Mouse (Mus musculus) midbrain, embryonic 12.5 days (tissue): ENCODE measurements around the gene Fgfr2. TPM values are rescaled to one million over a fixed set of nuclear protein-coding genes. Genes with fewer than 3 reads are reported as not detected.

Experiments used
- ATAC-seq: fragments of 200-750 bp; cut with Nextera tagmentation; 2 replicates; pipeline ENCODE4 v1.8.0; 2017; ENCODE audit warnings: low read depth, moderate TSS enrichment, moderate library complexity; ENCODE audit not compliant: low FRiP score
- H3K27ac ChIP-seq: fragments of 300-500 bp; sonication (generic); replicated peaks from 2 replicates; pipeline ENCODE4 v1.5.1; 2016; ENCODE audit warnings: mild to moderate bottlenecking
- H3K27me3 ChIP-seq: fragments of 300-500 bp; sonication (generic); 2 replicates; pipeline ENCODE4 v1.6.1; 2016; ENCODE audit warnings: mild to moderate bottlenecking
- H3K36me3 ChIP-seq: fragments of 300-500 bp; sonication (generic); 2 replicates; pipeline ENCODE4 v1.6.1; 2016
- H3K4me1 ChIP-seq: fragments of 300-500 bp; sonication (generic); 2 replicates; pipeline ENCODE4 v1.6.1; 2016
- H3K4me2 ChIP-seq: fragments of 300-500 bp; sonication (generic); replicated peaks from 2 replicates; pipeline ENCODE4 v1.6.1; 2016; ENCODE audit warnings: mild to moderate bottlenecking, moderate library complexity
- H3K4me3 ChIP-seq: fragments of 300-500 bp; sonication (generic); 2 replicates; pipeline ENCODE4 v1.5.1; 2016; ENCODE audit warnings: mild to moderate bottlenecking
- H3K9ac ChIP-seq: fragments of 300-500 bp; sonication (generic); replicated peaks from 2 replicates; pipeline ENCODE4 v1.6.1; 2016; ENCODE audit warnings: mild to moderate bottlenecking, moderate library complexity
- H3K9me3 ChIP-seq: fragments of 300-500 bp; sonication (generic); 2 replicates; pipeline ENCODE4 v1.6.1; 2016; ENCODE audit warnings: mild to moderate bottlenecking
- WGBS: fragments of 180-500 bp; shearing (Covaris S2); methylation state at CpG from one replicate; pipeline ENCODE4 v1.1.7; 2016; 5-methylcytosine and 5-hydroxymethylcytosine counted together
- polyA plus RNA-seq: library from polyadenylated mRNA; unstranded; fragments of >200 nt; fragmentation: Nextera tagmentation; extraction: Ambion mirVana; gene quantifications from 2 replicates; pipeline ENCODE4 v1.2.1, GENCODE M21; 2016

The Fgfr2 gene
- polyA plus RNA-seq, 1 experiment from 2014 or later: 96.5 TPM

DNA sequence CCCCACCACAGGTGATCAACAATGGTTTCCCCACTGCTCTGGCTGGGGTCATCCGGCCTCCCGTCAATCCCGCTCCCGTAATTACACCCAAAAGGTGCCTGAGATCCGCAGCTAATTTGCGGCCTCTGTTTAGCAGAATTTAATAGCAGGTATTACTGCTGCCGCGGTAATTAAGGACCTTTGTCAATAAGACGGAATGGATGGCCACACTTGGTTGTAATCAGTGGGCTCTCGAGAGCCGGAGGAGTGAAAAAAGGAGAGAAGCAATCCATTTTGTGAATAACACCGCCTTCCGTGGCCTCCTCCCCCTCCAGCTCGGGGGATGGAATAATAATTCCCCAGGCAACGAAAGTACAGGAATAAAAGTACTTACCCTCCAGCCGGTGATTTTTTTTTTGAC lies 1479.1 kb downstream of the Fgfr2 start:
- under 1% methylated on average over 16 of the region's 16 CpGs for WGBS
- H3K9ac ChIP-seq: no peak overlapping the region
- ATAC-seq: no peak
- peaks cover 18% of the 10 kb centered on the region for H3K4me1 ChIP-seq
- H3K27ac ChIP-seq: no peak overlapping the region
- H3K4me2 ChIP-seq: peak overlapping the region; percentile 40
- peaks cover 70% of the 10 kb centered on the region for H3K27me3 ChIP-seq
- no peaks in the 10 kb centered on the region for H3K36me3 ChIP-seq
- peak overlapping the region; percentile 25 for H3K4me3 ChIP-seq
- no peaks in the 10 kb centered on the region for H3K9me3 ChIP-seq

DNA sequence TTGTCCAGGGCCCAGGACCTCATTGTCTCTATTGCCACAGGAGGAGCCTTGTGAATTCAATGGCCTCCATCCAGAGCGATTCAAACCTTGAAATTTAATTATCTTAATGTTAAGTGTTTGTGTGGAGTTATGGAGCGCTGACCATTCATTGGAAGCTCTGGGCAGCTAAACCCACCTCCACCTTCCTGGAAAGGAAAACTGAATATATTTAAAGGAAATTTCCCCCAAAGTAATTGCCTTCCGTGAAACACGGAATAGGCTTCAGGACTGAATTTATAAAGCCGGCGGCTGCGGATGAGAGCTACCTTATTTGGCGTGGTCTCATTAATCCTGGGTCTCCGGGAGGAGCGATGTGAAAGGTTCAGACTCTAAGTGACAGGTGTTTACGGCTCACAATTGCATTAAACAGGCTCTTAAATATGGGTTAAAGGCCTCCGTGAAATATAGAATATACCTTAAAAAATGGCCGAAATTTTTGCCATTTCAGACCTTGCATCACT lies 1479.8 kb downstream of the Fgfr2 start:
- Histone ChIP-seq H3K27ac (no peak overlapping the region), H3K4me2 (peak overlapping the region; percentile 40), H3K27me3 (peaks cover 68% of the 10 kb centered on the region), H3K4me3 (no peak overlapping the region), H3K9me3 (no peaks in the 10 kb centered on the region), H3K36me3 (no peaks in the 10 kb centered on the region), H3K9ac (no peak overlapping the region), H3K4me1 (peaks cover 18% of the 10 kb centered on the region)
- 18% methylated on average over 13 of the region's 13 CpGs for WGBS
- ATAC-seq: no peak

DNA sequence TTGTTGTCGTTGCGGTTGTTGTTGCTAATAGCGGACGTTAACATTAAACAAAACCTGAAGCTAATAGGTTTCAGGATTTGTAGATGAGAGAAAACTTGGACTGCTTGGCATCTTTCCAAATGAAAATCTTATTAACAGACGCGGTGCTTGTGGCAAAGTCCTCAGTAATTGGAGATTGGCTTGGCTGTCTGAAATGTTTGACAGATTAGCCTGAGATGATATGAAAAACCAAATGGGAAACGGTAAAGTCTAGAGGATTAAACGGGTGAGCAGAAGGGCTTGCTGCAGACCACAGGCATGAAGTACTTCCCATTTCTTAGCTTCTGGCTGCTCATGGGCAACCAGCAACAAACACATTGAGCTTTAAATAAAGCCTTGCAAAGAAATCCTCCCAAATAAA lies 1493.6 kb downstream of the Fgfr2 start:
- H3K9ac ChIP-seq: no peak overlapping the region
- H3K9me3 ChIP-seq: no peaks in the 10 kb centered on the region
- no peaks in the 10 kb centered on the region for H3K36me3 ChIP-seq
- no peak overlapping the region for H3K4me3 ChIP-seq
- peaks cover 12% of the 10 kb centered on the region; the same call in 1 of the 2 replicates for H3K27me3 ChIP-seq
- WGBS: 86% methylated on average over 8 of the region's 8 CpGs
- H3K27ac ChIP-seq: no peak overlapping the region
- no peak overlapping the region for H3K4me2 ChIP-seq
- ATAC-seq: no peak
- 0 out of 2 replicates have a peak, but pooled peaks cover 3% of the 10 kb centered on the region for H3K4me1 ChIP-seq

- Histone ChIP-seq H3K4me3 (no peak overlapping the region), H3K27ac (no peak overlapping the region), H3K36me3 (no peaks in the 10 kb centered on the region), H3K9ac (no peak overlapping the region), H3K9me3 (no peaks in the 10 kb centered on the region), H3K4me1 (0 out of 2 replicates have a peak, but pooled peaks cover 3% of the 10 kb centered on the region), H3K27me3 (peaks cover 12% of the 10 kb centered on the region; the same call in 1 of the 2 replicates), H3K4me2 (no peak overlapping the region)
- 90% methylated on average over 13 of the region's 13 CpGs for WGBS
- ATAC-seq: no peak
These were observed 1494.2 kb downstream of the Fgfr2 start for GRCm38 (mm10) chr7:131628846-131629391.

- Histone ChIP-seq H3K4me2 (no peak overlapping the region), H3K4me3 (no peak overlapping the region), H3K9me3 (no peaks in the 10 kb centered on the region), H3K27me3 (peaks cover 16% of the 10 kb centered on the region; the same call in 1 of the 2 replicates), H3K36me3 (no peaks in the 10 kb centered on the region), H3K27ac (no peak overlapping the region), H3K4me1 (0 out of 2 replicates have a peak, but pooled peaks cover 3% of the 10 kb centered on the region), H3K9ac (no peak overlapping the region)
- no peak for ATAC-seq
- 89% methylated on average over 17 of the region's 17 CpGs for WGBS
These were observed 1494.8 kb downstream of the Fgfr2 start for GRCm38 (mm10) chr7:131628356-131628755.

DNA sequence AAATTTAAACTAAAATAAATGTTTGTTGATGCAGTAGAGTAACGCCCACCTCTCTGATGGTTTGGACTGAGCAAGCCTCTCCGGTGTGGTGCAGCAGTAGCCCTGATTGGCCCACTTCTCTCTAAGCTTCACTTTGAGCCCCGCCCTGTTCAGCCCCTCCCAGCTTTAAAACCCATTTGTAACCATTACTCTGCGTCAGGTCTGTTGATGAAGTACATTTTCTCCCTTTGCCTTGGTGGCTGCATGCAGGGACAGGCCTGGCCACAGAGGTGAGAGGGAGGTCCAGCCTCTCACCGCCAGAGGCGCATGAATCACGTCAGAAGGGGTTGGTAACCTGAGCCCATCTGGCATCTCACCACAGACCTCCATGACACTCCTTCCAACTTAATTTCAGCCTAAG lies 1513.5 kb downstream of the Fgfr2 start:
- H3K4me3 ChIP-seq: no peak overlapping the region
- H3K4me2 ChIP-seq: no peak overlapping the region
- no peaks in the 10 kb centered on the region for H3K9me3 ChIP-seq
- ATAC-seq: no peak
- no peak overlapping the region for H3K27ac ChIP-seq
- no peaks in the 10 kb centered on the region for H3K36me3 ChIP-seq
- peaks cover 38% of the 10 kb centered on the region for H3K27me3 ChIP-seq
- H3K4me1 ChIP-seq: no peaks in the 10 kb centered on the region
- WGBS: 40% methylated on average over 7 of the region's 7 CpGs
- no peak overlapping the region for H3K9ac ChIP-seq

GRCm38 (mm10) chr7:131608049-131608448 lies 1515.1 kb downstream of the Fgfr2 start:
- H3K36me3 ChIP-seq: no peaks in the 10 kb centered on the region
- no peak overlapping the region for H3K4me3 ChIP-seq
- no peak overlapping the region for H3K4me2 ChIP-seq
- H3K9ac ChIP-seq: no peak overlapping the region
- WGBS: 89% methylated on average over 6 of the region's 6 CpGs
- no peak overlapping the region for H3K27ac ChIP-seq
- H3K27me3 ChIP-seq: peaks cover 48% of the 10 kb centered on the region
- no peak for ATAC-seq
- no peaks in the 10 kb centered on the region for H3K4me1 ChIP-seq
- no peaks in the 10 kb centered on the region for H3K9me3 ChIP-seq

- Histone ChIP-seq H3K9me3 (no peaks in the 10 kb centered on the region), H3K4me2 (no peak overlapping the region), H3K9ac (no peak overlapping the region), H3K4me1 (peaks cover 3% of the 10 kb centered on the region), H3K36me3 (no peaks in the 10 kb centered on the region), H3K27me3 (peaks cover 71% of the 10 kb centered on the region), H3K4me3 (no peak overlapping the region), H3K27ac (no peak overlapping the region)
- WGBS: 65% methylated on average over 4 of the region's 4 CpGs
- ATAC-seq: no peak
These were observed 1517.7 kb downstream of the Fgfr2 start for GRCm38 (mm10) chr7:131605481-131605880.

- 94% methylated on average over 10 of the region's 10 CpGs for WGBS
- Histone ChIP-seq H3K27me3 (peaks cover 76% of the 10 kb centered on the region), H3K9me3 (no peaks in the 10 kb centered on the region), H3K27ac (no peak overlapping the region), H3K9ac (no peak overlapping the region), H3K4me3 (no peak overlapping the region), H3K4me1 (peaks cover 3% of the 10 kb centered on the region), H3K36me3 (no peaks in the 10 kb centered on the region), H3K4me2 (no peak overlapping the region)
- ATAC-seq: no peak
These were observed 1518.2 kb downstream of the Fgfr2 start for GRCm38 (mm10) chr7:131604946-131605345.

DNA sequence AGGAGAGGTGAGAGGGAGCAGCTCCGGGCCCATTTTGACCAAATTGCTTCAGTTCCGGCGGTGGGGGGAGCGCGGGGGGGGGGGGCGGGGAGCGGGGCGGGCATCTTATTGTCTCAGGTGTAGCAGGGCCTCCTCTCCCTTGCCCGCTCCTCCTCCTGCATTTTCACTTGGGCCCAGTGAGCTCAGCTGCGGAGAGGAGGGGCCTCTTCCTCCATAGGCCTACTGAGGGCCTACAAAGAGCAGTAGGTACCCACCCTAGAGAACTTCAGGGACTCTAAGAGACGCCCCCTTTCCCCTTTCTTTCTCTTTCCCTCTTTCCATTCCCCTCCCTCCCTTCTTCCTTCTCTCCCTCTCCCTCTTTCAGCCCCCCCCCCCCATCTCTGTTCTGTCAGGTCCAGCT lies 1520.0 kb downstream of the Fgfr2 start:
- Histone ChIP-seq H3K36me3 (no peaks in the 10 kb centered on the region), H3K9ac (no peak overlapping the region), H3K4me1 (peaks cover 11% of the 10 kb centered on the region), H3K27ac (no peak overlapping the region), H3K27me3 (peaks cover 77% of the 10 kb centered on the region), H3K9me3 (no peaks in the 10 kb centered on the region), H3K4me2 (no peak overlapping the region; the same call in 1 of the 2 replicates), H3K4me3 (no peak overlapping the region)
- no peak for ATAC-seq
- 12% methylated on average over 11 of the region's 11 CpGs for WGBS

DNA sequence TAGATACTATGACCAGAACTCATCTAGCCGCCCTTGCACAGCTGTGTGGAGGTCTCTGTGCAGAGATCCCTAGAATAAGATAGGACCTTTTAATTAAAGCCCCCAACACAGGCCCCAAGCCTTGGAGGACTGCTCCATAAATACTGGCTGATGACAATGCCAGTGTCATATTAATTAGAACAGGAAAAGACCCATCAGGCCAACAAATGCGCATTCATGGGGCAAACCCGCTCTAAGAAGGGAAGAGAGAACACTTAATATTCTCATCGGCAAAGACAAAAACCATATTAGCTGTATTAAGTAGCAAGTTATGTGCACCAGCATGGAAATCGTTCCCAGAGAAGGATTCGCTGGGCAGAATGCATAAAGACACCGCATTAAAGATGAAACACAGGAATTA lies 1521.0 kb downstream of the Fgfr2 start:
- Histone ChIP-seq H3K27me3 (peaks cover 81% of the 10 kb centered on the region), H3K4me3 (no peak overlapping the region), H3K9ac (no peak overlapping the region), H3K4me2 (no peak overlapping the region), H3K4me1 (peaks cover 16% of the 10 kb centered on the region), H3K9me3 (no peaks in the 10 kb centered on the region), H3K36me3 (no peaks in the 10 kb centered on the region), H3K27ac (no peak overlapping the region)
- WGBS: 75% methylated on average over 7 of the region's 7 CpGs
- ATAC-seq: no peak

- no peaks in the 10 kb centered on the region for H3K36me3 ChIP-seq
- peak overlapping the region; percentile 36 for H3K4me2 ChIP-seq
- ATAC-seq: no peak; the same call in 1 of the 2 replicates
- H3K4me1 ChIP-seq: peaks cover 16% of the 10 kb centered on the region
- 0 out of 2 replicates have a peak overlapping the region, but pooled peaks have one; percentile 4 for H3K9ac ChIP-seq
- no peaks in the 10 kb centered on the region for H3K9me3 ChIP-seq
- H3K27me3 ChIP-seq: peaks cover 88% of the 10 kb centered on the region
- H3K27ac ChIP-seq: peak overlapping the region; percentile 57
- H3K4me3 ChIP-seq: no peak overlapping the region
- WGBS: 4% methylated on average over 5 of the region's 5 CpGs
These were observed 1524.7 kb downstream of the Fgfr2 start for GRCm38 (mm10) chr7:131598483-131598824.
